Mouse (Mus musculus) kidney, adult 2 months (tissue): ENCODE data around the gene Nrsn2.

Experiments used
- CTCF ChIP-seq: fragments of 200-500 bp; conservative IDR thresholded peaks from 2 replicates; pipeline ENCODE4 v1.5.1; 2011; ENCODE audit warnings: low read depth, mild to moderate bottlenecking, control low read depth, low read length, moderate library complexity, mixed read lengths; ENCODE audit not compliant: insufficient read depth, insufficient read length
- POLR2A ChIP-seq: fragments of 200-500 bp; IDR thresholded peaks from one replicate; pipeline ENCODE4 v1.6.1; 2011; ENCODE audit warnings: low read depth, low read length, control low read depth

DNA sequence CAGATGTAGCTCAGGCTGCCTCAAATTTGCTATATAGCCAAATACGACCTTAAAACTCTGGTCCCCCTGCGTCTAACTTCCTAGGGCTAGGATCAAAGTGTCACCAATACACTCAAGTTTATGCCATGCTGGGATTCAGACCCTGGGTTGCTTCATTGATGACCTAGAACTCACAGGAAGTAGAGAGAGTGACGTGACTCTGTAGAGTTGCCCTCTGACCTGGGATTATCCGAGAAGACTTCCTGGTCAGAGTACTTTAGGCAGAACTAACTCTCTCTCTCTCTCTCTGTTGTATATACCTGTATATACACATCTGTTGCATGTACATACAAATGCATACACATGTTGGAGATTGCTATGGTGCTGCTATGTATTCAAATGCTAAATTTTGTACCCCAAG is 3.8 kb downstream of the Nrsn2 start:
- TF ChIP-seq POLR2A: no peak
- no peak for TF ChIP-seq CTCF
